ENCODE assay signal across 1 mouse cellular context in genomic region chr11:69834001-69834549, GRCm38 (mm10).
TF ChIP-seq lines count a peak whose summit lies in the region.

No protein-coding gene starts in this region.

TF ChIP-seq in MEL, 35 proteins besides CTCF, POLR2A, EP300 and RAD21 (continued from another document):
- TF ChIP-seq SIN3A (IDR thresholded peaks at IDR 0.05; ENCODE audit: low read length), result no peak
- no peak for TF ChIP-seq GABPA (IDR thresholded peaks at IDR 0.05; ENCODE audit: low read depth, low read length)
- no peak; the same call in 1 of the 2 replicates for TF ChIP-seq TCF12 (IDR thresholded peaks at IDR 0.05; ENCODE audit: low read depth, low read length)
- TF ChIP-seq KAT2A (conservative IDR thresholded peaks at IDR 0.05; ENCODE audit: low read depth, low read length), result no peak
- TF ChIP-seq ZC3H11A (IDR thresholded peaks at IDR 0.05; ENCODE audit: low read depth, low read length), result no peak
- TF ChIP-seq NELFE (IDR thresholded peaks at IDR 0.05; ENCODE audit: low read depth, low read length), result peak; percentile 74
- no peak for TF ChIP-seq E2F4 (IDR thresholded peaks at IDR 0.05; ENCODE audit: borderline replicate concordance, low read depth, low read length)
- TF ChIP-seq MEF2A (IDR thresholded peaks at IDR 0.05; ENCODE audit: extremely low read depth, insufficient replicate concordance, low read depth, low read length, poor library complexity, severe bottlenecking), result no peak
- no peak; the same call in 1 of the 2 replicates for TF ChIP-seq HCFC1 (IDR thresholded peaks at IDR 0.05; ENCODE audit: low read depth, low read length)
- peak; percentile 90 for TF ChIP-seq MAX (IDR thresholded peaks at IDR 0.05; ENCODE audit: low read length)
- peak; percentile 26; the same call in 1 of the 2 replicates for TF ChIP-seq CHD1 (IDR thresholded peaks at IDR 0.05; ENCODE audit: low read depth, low read length)
- TF ChIP-seq MYC (IDR thresholded peaks at IDR 0.05; ENCODE audit: low read depth, low read length), result peak; percentile 57
- TF ChIP-seq UBTF (IDR thresholded peaks at IDR 0.05; ENCODE audit: borderline replicate concordance, insufficient read depth, low read depth, low read length), result peak; percentile 80
- no peak for TF ChIP-seq POLR2AphosphoS5 (IDR thresholded peaks at IDR 0.05; ENCODE audit: borderline replicate concordance, low read depth, low read length)
- TF ChIP-seq ZNF384 (IDR thresholded peaks at IDR 0.05; ENCODE audit: low read depth, low read length), result no peak
